Mouse (Mus musculus): Measurements from ENCODE around the gene Disp1.

Disp1 gene

GRCm38 (mm10) chr1:183082436-183082835, 138.9 kb downstream of the Disp1 start:
- DNase-seq, result no peak

- DNase-seq, result no peak
These were observed 140.2 kb downstream of the Disp1 start for GRCm38 (mm10) chr1:183081126-183081525.

GRCm38 (mm10) chr1:183075121-183075822, 146.1 kb downstream of the Disp1 start:
- DNase-seq, result no peak

- peak; percentile 50 to 73 for DNase-seq
These were observed 148.9 kb downstream of the Disp1 start for GRCm38 (mm10) chr1:183072263-183073050.

- no peak for DNase-seq
These were observed 151.2 kb downstream of the Disp1 start for GRCm38 (mm10) chr1:183069954-183070649.

- no peak for DNase-seq
These were observed 153.5 kb downstream of the Disp1 start for GRCm38 (mm10) chr1:183067807-183068206.

- no peak for DNase-seq
These were observed 154.3 kb downstream of the Disp1 start for GRCm38 (mm10) chr1:183066981-183067380.

- peak in 1 of 2 experiments; percentile 13 for DNase-seq
These were observed 160.7 kb downstream of the Disp1 start for GRCm38 (mm10) chr1:183060611-183061010.

- peak in 1 of 2 experiments; percentile 40 for DNase-seq
These were observed 165.1 kb downstream of the Disp1 start for GRCm38 (mm10) chr1:183056289-183056655.

GRCm38 (mm10) chr1:183055608-183056288, 165.6 kb downstream of the Disp1 start:
- peak; percentile 57 to 75 for DNase-seq

- peak in 1 of 2 experiments; percentile 21 for DNase-seq
These were observed 168.7 kb downstream of the Disp1 start for GRCm38 (mm10) chr1:183052663-183053062.

GRCm38 (mm10) chr1:183049295-183049694, 172.0 kb downstream of the Disp1 start:
- peak in 1 of 2 experiments; percentile 17 for DNase-seq

- DNase-seq, result peak in 1 of 2 experiments; percentile 24
These were observed 173.3 kb downstream of the Disp1 start for GRCm38 (mm10) chr1:183047913-183048523.

- DNase-seq, result peak; percentile 89 to 90
These were observed 174.0 kb downstream of the Disp1 start for GRCm38 (mm10) chr1:183047191-183047912.

GRCm38 (mm10) chr1:183046081-183046480, 175.2 kb downstream of the Disp1 start:
- peak in 1 of 2 experiments; percentile 17 for DNase-seq

GRCm38 (mm10) chr1:183043161-183043812, 178.0 kb downstream of the Disp1 start:
- peak; percentile 28 to 63 for DNase-seq

- DNase-seq, result peak in 1 of 2 experiments; percentile 25
These were observed 179.6 kb downstream of the Disp1 start for GRCm38 (mm10) chr1:183041703-183042102.

- peak; percentile 58 to 77 for DNase-seq
These were observed 180.4 kb downstream of the Disp1 start for GRCm38 (mm10) chr1:183040847-183041382.

GRCm38 (mm10) chr1:183039881-183040708, 181.2 kb downstream of the Disp1 start:
- DNase-seq, result peak in 1 of 2 experiments; percentile 18

GRCm38 (mm10) chr1:183039404-183039803, 181.9 kb downstream of the Disp1 start:
- DNase-seq, result peak in 1 of 2 experiments; percentile 20
